Mouse (Mus musculus) adrenal gland, adult 8-10 months (tissue): ENCODE results near the gene Lrrc10. TPM values are rescaled to one million over a fixed set of nuclear protein-coding genes. Genes with fewer than 3 reads are reported as not detected.
"Not testable (repeated sequence)": the region's sequence is repeated elsewhere in the genome, so short reads cannot be mapped to it uniquely, and the experiment has no call there.

ENCODE experiments used
- DNase-seq: peaks from one replicate; pipeline ENCODE4 v3.0.0; 2022
- total RNA-seq, 4 experiments: library from RNA; stranded (reverse); gene quantifications; 2 replicates each; pipeline ENCODE4 v1.2.4; 2022

Gene Lrrc10
- not detected for total RNA-seq

- no peak for DNase-seq
Measured at GRCm38 (mm10) chr10:117045175-117046056, at the start of gene Lrrc10. Gene Lrrc10 (plus strand): TSS chr10:117045341.

GRCm38 (mm10) chr10:116995584-116996235, 49.4 kb upstream of the Lrrc10 start:
- no peak for DNase-seq

DNA sequence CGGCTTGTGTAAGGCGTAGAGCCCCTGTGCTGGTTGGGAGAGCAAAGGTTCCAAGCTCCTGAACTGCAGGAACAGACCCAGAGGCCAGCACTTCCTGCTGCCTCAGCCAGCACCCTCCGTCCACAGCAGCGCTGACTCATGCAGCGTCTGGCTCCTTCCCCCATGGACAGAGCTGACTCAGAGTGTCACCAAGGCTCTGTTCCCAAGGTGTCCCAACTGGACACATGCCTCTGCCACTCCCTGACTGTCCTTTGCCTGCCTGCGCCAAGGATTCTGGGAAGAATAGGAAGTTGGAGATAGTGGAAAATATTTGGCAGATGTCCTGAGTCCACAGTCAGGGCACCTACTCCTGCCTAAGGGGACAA, 48.9 kb upstream of the Lrrc10 start:
- DNase-seq, result peak; percentile 92

GRCm38 (mm10) chr10:116998716-116999455, 46.3 kb upstream of the Lrrc10 start:
- DNase-seq, result no peak

DNA sequence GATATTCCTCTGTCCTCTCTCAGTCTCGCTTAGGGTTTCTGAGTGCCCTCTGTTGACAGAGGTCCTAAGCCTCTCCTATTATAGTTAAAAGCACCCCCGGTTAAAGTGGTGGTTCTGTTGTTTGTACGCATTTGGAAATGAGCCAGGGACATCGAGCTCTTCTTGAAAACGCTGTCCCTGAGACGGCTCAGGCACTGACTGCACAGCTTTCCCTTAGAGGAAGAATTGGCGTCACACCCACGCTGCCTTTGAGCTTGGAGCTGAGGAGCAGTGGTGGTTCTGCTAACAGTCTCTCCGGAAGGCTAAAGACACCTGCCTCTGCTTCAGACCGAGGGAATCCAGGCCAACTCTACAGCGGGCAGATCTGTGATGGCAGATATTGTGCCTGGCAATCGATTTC, 44.2 kb upstream of the Lrrc10 start:
- DNase-seq, result no peak

GRCm38 (mm10) chr10:117004695-117005094, 40.4 kb upstream of the Lrrc10 start:
- DNase-seq, result no peak

DNA sequence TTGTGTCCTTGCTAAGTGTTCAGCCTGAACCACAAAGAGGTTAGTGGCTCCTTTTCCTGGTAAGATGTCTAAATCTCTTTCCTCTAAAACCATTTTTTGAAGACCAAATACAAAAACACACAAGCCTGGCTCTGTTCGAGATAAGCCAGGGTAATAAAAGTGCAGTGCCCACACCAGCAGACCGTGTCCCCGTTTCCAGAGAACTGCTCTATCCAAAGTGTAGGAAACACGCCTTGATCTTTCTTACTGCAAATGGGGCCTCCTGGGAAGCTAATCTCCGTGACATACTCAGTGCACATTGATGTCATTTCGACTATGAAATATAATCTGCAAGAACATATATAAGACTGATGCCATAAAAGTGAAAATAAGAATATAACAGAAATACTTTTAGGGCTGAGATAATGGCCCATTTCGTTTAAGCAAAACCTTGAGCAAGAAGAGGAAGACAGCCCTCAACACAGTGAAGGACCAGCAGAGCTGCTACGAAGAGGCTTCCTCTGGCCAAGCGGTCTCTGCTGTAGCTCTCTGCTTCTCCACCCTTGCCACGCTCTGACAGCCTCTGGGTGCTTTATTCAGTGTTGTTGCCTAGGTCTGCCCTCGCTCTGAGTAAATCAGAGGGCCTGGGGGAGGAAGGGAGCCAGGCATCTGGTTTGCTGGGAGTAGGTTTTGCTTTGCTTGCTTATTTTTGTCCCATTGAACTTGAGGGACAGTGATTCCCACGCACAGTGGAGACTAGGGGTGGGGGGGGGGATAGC, 39.3 kb upstream of the Lrrc10 start:
- no peak for DNase-seq

- DNase-seq, result no peak
Measured at GRCm38 (mm10) chr10:117009691-117010090, 35.5 kb upstream of the Lrrc10 start.

GRCm38 (mm10) chr10:117011047-117011446, 34.1 kb upstream of the Lrrc10 start:
- no peak for DNase-seq

DNA sequence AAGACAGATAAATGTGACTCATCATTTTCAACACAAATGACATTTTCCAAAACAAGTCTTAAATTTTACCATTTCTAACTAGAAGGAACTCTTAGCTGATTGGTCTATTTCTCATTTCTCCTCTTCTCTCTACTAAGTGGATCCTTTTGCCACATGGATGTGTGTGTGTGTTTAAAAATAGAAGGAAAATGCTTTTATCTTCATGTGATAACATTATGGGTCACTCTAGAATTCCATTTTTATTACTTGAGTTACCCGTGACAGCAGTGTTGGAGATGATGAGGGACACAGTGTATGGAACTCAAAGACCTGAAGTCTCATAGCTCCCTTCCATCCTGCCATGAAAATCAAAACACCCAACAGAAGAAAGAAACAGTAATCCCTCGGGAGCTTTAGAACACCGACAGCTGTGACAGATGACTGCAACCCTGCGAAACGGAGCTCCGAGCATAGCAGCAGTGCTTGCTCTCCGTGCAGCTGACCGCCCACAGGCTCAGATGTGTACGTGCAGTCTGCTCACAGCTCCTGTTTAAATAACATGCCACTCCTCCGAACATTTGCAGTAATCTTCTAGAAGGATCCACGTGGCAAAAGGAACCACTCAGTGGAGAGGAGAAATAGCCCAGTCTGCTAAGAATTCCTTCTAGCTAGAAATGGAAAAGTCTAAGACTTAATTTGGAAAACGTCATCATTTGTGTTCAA, 31.3 kb upstream of the Lrrc10 start:
- no peak for DNase-seq

- DNase-seq, result no peak
Measured at GRCm38 (mm10) chr10:117014565-117014964, 30.6 kb upstream of the Lrrc10 start.

DNA sequence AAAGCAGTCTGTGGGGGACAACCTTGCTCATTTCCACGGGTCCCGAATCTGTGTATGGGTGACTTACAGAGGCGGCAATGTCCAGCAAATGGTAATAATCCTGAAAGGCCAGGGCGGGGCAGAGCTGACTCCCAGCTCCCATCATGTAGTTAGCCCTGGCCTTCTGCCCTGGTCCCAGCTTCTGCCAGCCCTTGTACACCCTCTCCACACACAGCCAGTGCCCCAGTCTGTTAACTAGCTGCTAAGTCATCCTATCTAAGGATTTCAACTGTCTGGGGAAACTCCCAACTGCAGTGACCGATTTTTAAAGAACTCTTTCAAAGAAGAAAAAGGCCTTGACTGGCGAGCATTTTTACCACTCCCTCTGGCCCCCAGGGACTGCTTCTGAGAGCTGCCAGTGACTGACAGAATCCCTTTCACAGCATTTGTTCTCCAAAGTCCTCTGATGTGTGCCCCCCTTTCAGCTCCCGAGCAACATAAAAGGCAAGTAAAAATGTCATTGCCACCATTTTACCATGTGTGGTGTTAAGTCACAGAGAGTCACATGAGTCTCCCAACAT, 26.8 kb upstream of the Lrrc10 start:
- DNase-seq, result no peak

DNA sequence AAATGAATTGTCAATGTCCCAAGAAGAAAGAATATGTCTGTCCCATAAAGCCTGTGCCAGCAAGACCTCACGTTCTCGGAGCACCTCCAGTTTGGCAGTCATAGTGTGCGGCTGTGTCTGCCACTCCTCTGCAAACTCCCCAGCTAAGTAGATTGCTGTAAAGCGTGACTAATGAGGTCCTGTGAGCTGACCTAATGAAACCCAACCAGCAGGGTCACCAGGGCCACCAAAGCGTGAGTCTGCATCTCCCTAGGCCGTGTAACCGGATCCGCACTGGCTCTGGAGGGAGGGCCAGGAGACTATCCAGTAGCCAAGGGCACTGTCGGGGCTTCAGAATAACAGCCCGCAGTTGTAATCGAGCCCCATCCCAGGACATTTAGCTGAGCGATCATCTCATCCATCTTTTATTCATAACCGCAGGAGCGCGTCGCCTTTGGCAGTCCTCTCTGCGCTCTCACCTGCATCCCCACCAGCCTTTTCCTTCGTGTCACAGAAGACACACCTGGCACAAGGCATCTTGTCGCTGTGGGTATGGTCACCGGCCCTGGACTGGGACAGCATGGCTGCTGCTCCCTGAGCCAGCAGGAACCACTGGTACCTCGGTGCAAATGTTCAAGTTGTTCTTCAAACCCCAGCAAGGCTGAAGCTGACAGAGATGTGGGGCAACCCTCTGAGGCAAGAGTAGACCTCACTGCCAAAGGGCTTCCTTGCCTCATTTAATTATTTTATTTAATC, 24.0 kb upstream of the Lrrc10 start:
- no peak for DNase-seq

DNA sequence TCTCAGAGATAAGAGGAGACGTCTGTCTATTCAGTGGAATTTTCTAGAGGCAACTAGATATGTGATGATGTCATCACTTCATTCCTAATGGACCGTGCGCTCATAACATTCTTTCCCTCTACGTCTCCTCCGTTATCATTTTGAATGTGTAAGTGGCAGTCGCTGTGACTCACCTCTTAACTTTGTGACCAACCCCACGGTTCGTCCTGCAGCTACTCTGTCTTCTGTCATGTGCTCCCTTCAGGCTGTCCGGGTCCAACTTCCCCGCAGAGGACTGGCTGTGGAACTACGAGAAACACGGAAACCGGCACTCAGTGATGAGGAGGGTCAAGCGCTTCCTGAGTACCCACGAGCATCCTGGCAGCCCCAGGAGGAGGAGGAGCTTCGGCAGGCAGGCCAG, 21.4 kb upstream of the Lrrc10 start:
- no peak for DNase-seq

GRCm38 (mm10) chr10:117025776-117026175, 19.4 kb upstream of the Lrrc10 start:
- not testable (repeated sequence) for DNase-seq

DNA sequence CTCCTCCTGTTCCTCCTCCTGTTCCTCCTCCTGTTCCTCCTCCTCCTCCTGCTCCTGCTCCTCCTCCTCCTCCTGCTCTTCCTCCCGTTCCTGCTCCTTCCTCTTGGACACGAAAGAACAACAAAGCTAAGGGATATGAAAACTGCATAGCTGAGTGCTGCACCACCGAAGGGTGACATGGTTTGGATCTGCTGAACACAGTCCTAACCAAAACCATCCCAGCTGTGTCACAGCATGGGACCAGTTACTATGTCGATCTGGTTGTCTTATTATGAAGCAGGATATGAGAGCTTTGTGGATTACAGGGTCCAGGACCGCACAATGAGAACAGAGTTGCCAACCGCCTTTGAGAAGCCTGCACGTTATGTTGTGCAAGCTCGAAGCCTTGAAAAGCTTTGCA, 19.0 kb upstream of the Lrrc10 start:
- DNase-seq, result no peak

DNA sequence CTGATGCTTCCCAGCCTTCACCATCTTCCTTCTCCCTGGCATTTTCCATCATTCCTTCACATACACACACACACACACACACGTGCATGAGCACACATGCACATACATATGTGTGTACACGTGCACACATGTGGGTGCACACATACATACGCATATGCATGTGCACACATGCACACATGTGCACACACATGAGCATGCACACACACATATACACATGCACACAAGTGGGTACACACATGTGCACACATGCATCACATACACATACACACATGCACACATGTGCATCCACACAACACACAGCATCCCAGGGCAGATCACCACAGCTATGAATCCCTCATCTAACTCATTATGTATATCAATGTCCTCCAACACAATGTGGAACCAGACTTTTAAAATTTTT, 14.0 kb upstream of the Lrrc10 start:
- no peak for DNase-seq

- DNase-seq, result peak; percentile 76
Measured at GRCm38 (mm10) chr10:117033785-117034184, 11.4 kb upstream of the Lrrc10 start.

- no peak for DNase-seq
Measured at GRCm38 (mm10) chr10:117040355-117040754, 4.8 kb upstream of the Lrrc10 start.

- DNase-seq, result no peak
Measured at GRCm38 (mm10) chr10:117042295-117042694, 2.8 kb upstream of the Lrrc10 start.
